Mouse (Mus musculus): ENCODE data around the gene Gm44579. TPM values are rescaled to one million over a fixed set of nuclear protein-coding genes. Genes with fewer than 3 reads are reported as not detected.

Gm44579 gene
- total and polyA plus RNA-seq, 3 experiments, result not detected

- TF ChIP-seq EP300 (IDR thresholded peaks at IDR 0.05; ENCODE audit: insufficient read depth, low read depth, low read length) (no peak), POLR2A (IDR thresholded peaks at IDR 0.05; ENCODE audit: insufficient read depth, low read depth, low read length) (no peak), CTCF (IDR thresholded peaks at IDR 0.05) (no peak)
- H3K27ac ChIP-seq, result no peak overlapping the region
- 63% methylated on average over 3 of the region's 3 CpGs for WGBS
- no peak overlapping the region for H3K4me3 ChIP-seq
- DNase-seq, result no peak
- H3K27me3 ChIP-seq (ENCODE audit: control insufficient read depth, insufficient read depth, low read length), result no peaks in the 10 kb centered on the region
- no peak overlapping the region for H3K9ac ChIP-seq (ENCODE audit: low read depth, low read length)
- peaks cover 2% of the 10 kb centered on the region for H3K4me1 ChIP-seq (ENCODE audit: control insufficient read depth, insufficient read depth, low read length)
- intact Hi-C loops (cut with DNase I), result no loop called here
- no peaks in the 10 kb centered on the region for H3K36me3 ChIP-seq (ENCODE audit: control insufficient read depth, insufficient read depth, low read length)
- H3K79me2 ChIP-seq (replicated peaks; ENCODE audit: control insufficient read depth, insufficient read depth, low read length), result no peaks in the 10 kb centered on the region
Observed at GRCm38 (mm10) chr15:98177320-98177719, 43.5 kb downstream of the Gm44579 start.

- no peaks in the 10 kb centered on the region for H3K27me3 ChIP-seq (ENCODE audit: control insufficient read depth, insufficient read depth, low read length)
Observed at GRCm38 (mm10) chr15:98173821-98174220, 47.0 kb downstream of the Gm44579 start.

GRCm38 (mm10) chr15:98172113-98172512 lies 48.7 kb downstream of the Gm44579 start:
- H3K27me3 ChIP-seq (ENCODE audit: control insufficient read depth, insufficient read depth, low read length), result no peaks in the 10 kb centered on the region
- H3K4me1 ChIP-seq (ENCODE audit: control insufficient read depth, insufficient read depth, low read length), result no peaks in the 10 kb centered on the region
- 73% methylated on average over 5 of the region's 5 CpGs for WGBS
- H3K36me3 ChIP-seq (ENCODE audit: control insufficient read depth, insufficient read depth, low read length), result no peaks in the 10 kb centered on the region
- H3K79me2 ChIP-seq (replicated peaks; ENCODE audit: control insufficient read depth, insufficient read depth, low read length), result no peaks in the 10 kb centered on the region
- no peak overlapping the region for H3K4me3 ChIP-seq
- H3K9ac ChIP-seq (ENCODE audit: low read depth, low read length), result no peak overlapping the region
- intact Hi-C loops (cut with DNase I), result loop anchor here (5.0 kb wide), 1 partner anchor 220 kb away; no protein-coding TSS in a partner anchor
- H3K27ac ChIP-seq, result no peak overlapping the region
- no peak for DNase-seq
- TF ChIP-seq EP300 (IDR thresholded peaks at IDR 0.05; ENCODE audit: insufficient read depth, low read depth, low read length) (no peak), CTCF (IDR thresholded peaks at IDR 0.05) (no peak), POLR2A (IDR thresholded peaks at IDR 0.05; ENCODE audit: insufficient read depth, low read depth, low read length) (no peak)

More at GRCm38 (mm10) chr15:98173821-98174220, 47.0 kb downstream of the Gm44579 start:
- Histone ChIP-seq H3K9ac (ENCODE audit: low read depth, low read length) (no peak overlapping the region), H3K4me1 (ENCODE audit: control insufficient read depth, insufficient read depth, low read length) (no peaks in the 10 kb centered on the region), H3K36me3 (ENCODE audit: control insufficient read depth, insufficient read depth, low read length) (no peaks in the 10 kb centered on the region), H3K27ac (no peak overlapping the region), H3K79me2 (replicated peaks; ENCODE audit: control insufficient read depth, insufficient read depth, low read length) (no peaks in the 10 kb centered on the region), H3K4me3 (no peak overlapping the region)
- 45% methylated on average over 8 of the region's 8 CpGs for WGBS
- TF ChIP-seq POLR2A (IDR thresholded peaks at IDR 0.05; ENCODE audit: insufficient read depth, low read depth, low read length) (no peak), EP300 (IDR thresholded peaks at IDR 0.05; ENCODE audit: insufficient read depth, low read depth, low read length) (no peak), CTCF (IDR thresholded peaks at IDR 0.05) (peak; percentile 83)
- intact Hi-C loops (cut with DNase I), result loop anchor here (1.0 to 5.0 kb wide), 2 partner anchors 85 to 222 kb away; no protein-coding TSS in a partner anchor
- DNase-seq, result no peak

- H3K27ac ChIP-seq, result no peak overlapping the region
- no peak overlapping the region for H3K9ac ChIP-seq (ENCODE audit: low read depth, low read length)
- no peak overlapping the region for H3K4me3 ChIP-seq
- no peaks in the 10 kb centered on the region for H3K27me3 ChIP-seq (ENCODE audit: control insufficient read depth, insufficient read depth, low read length)
- intact Hi-C loops (cut with DNase I), result loop anchor here (5.0 kb wide), 1 partner anchor 219 kb away; no protein-coding TSS in a partner anchor
- DNase-seq, result no peak
- H3K36me3 ChIP-seq (ENCODE audit: control insufficient read depth, insufficient read depth, low read length), result no peaks in the 10 kb centered on the region
- H3K79me2 ChIP-seq (replicated peaks; ENCODE audit: control insufficient read depth, insufficient read depth, low read length), result no peaks in the 10 kb centered on the region
- no peaks in the 10 kb centered on the region for H3K4me1 ChIP-seq (ENCODE audit: control insufficient read depth, insufficient read depth, low read length)
- WGBS, result 74% methylated on average over 9 of the region's 9 CpGs
- TF ChIP-seq POLR2A (IDR thresholded peaks at IDR 0.05; ENCODE audit: insufficient read depth, low read depth, low read length) (no peak), EP300 (IDR thresholded peaks at IDR 0.05; ENCODE audit: insufficient read depth, low read depth, low read length) (no peak)
Observed at GRCm38 (mm10) chr15:98170917-98171316, 49.9 kb downstream of the Gm44579 start.

DNA sequence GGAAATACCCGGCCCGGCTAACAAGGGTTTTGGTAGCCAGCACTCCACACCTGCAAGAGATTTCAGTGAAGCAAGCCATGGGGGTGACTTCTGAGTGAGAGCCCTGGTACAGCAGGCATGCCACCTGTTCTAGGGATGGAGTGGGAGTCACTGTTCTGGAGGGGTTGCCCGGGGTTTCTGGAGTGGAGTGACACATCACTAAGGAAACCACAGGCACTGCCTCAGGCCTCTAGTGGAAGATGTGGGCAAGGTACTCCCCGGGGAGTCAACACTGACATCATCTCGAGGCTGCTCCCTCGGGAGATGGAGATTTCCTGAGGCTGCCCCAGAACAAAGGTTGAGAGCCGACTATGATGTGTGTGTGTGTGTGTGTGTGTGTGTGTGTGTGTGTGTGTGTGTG lies 50.4 kb downstream of the Gm44579 start:
- H3K27me3 ChIP-seq (ENCODE audit: control insufficient read depth, insufficient read depth, low read length), result no peaks in the 10 kb centered on the region
- DNase-seq, result no peak
- no peak overlapping the region for H3K27ac ChIP-seq
- H3K4me3 ChIP-seq, result no peak overlapping the region
- H3K4me1 ChIP-seq (ENCODE audit: control insufficient read depth, insufficient read depth, low read length), result no peaks in the 10 kb centered on the region
- 22% methylated on average over 7 of the region's 7 CpGs for WGBS
- intact Hi-C loops (cut with DNase I), result loop anchor here (5.0 kb wide), 1 partner anchor 218 kb away; no protein-coding TSS in a partner anchor
- 0 out of 2 replicates have a peak, but pooled peaks have one; percentile 17 for TF ChIP-seq CTCF (IDR thresholded peaks at IDR 0.05)
- no peak for TF ChIP-seq EP300 (IDR thresholded peaks at IDR 0.05; ENCODE audit: insufficient read depth, low read depth, low read length)
- no peaks in the 10 kb centered on the region for H3K79me2 ChIP-seq (replicated peaks; ENCODE audit: control insufficient read depth, insufficient read depth, low read length)
- no peak overlapping the region for H3K9ac ChIP-seq (ENCODE audit: low read depth, low read length)
- no peaks in the 10 kb centered on the region for H3K36me3 ChIP-seq (ENCODE audit: control insufficient read depth, insufficient read depth, low read length)

DNA sequence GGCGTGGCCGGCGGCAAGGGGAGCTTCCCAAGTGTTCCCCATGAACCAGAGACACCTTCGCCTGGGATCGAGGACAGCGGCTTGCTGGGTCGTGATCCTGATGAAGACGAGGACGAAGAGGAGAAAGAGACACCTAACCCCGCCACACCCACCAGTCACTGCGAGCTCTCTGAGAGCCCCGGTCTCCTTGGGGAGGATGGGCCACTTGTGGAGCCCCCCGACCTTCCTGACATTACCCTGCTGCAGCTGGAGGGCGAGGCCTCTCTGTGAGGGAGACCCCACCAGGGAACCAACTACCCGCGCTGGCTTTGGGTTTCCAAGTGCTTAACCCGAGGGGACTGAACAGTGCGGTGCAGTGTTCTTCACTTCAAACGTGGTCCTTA lies 52.2 kb downstream of the Gm44579 start:
- Histone ChIP-seq H3K9ac (ENCODE audit: low read depth, low read length) (no peak overlapping the region), H3K27me3 (ENCODE audit: control insufficient read depth, insufficient read depth, low read length) (no peaks in the 10 kb centered on the region), H3K36me3 (ENCODE audit: control insufficient read depth, insufficient read depth, low read length) (no peaks in the 10 kb centered on the region), H3K4me3 (no peak overlapping the region; the same call in 1 of the 2 replicates), H3K79me2 (replicated peaks; ENCODE audit: control insufficient read depth, insufficient read depth, low read length) (no peaks in the 10 kb centered on the region), H3K4me1 (ENCODE audit: control insufficient read depth, insufficient read depth, low read length) (no peaks in the 10 kb centered on the region), H3K27ac (no peak overlapping the region)
- no peak for DNase-seq
- WGBS, result 29% methylated on average over 19 of the region's 19 CpGs
- intact Hi-C loops (cut with DNase I), result no loop called here
- TF ChIP-seq EP300 (IDR thresholded peaks at IDR 0.05; ENCODE audit: insufficient read depth, low read depth, low read length), result no peak
- TF ChIP-seq CTCF (IDR thresholded peaks at IDR 0.05), result no peak
- TF ChIP-seq POLR2A (IDR thresholded peaks at IDR 0.05; ENCODE audit: insufficient read depth, low read depth, low read length), result no peak

Data from heart, adult 2 months (tissue).